Mouse (Mus musculus) forebrain, embryonic 10.5 days (tissue): Measurements from ENCODE around the gene Gcnt3. TPM values are rescaled to one million over a fixed set of nuclear protein-coding genes. Genes with fewer than 3 reads are reported as not detected.
"Not testable (repeated sequence)": the region's sequence is repeated elsewhere in the genome, so short reads cannot be mapped to it uniquely, and the experiment has no call there.

Experiments used
- DNase-seq: peaks from one replicate; pipeline ENCODE4 v3.0.0-alpha.2; 2017; ENCODE audit warnings: low spot score; ENCODE audit errors: extremely low spot score
- H3K27ac ChIP-seq: fragments of 300-500 bp; sonication (generic); 2 replicates; pipeline ENCODE4 v1.5.1; 2016; ENCODE audit warnings: mild to moderate bottlenecking
- H3K27me3 ChIP-seq: fragments of 300-500 bp; sonication (generic); 2 replicates; pipeline ENCODE4 v1.6.1; 2016; ENCODE audit warnings: mild to moderate bottlenecking; ENCODE audit not compliant: poor library complexity, severe bottlenecking
- H3K36me3 ChIP-seq: fragments of 300-500 bp; sonication (generic); replicated peaks from 2 replicates; pipeline ENCODE4 v1.6.1; 2016; ENCODE audit warnings: mild to moderate bottlenecking, moderate library complexity
- H3K4me1 ChIP-seq: fragments of 300-500 bp; sonication (generic); 2 replicates; pipeline ENCODE4 v1.6.1; 2016
- H3K4me3 ChIP-seq: fragments of 300-500 bp; sonication (generic); 2 replicates; pipeline ENCODE4 v1.5.1; 2016; ENCODE audit warnings: mild to moderate bottlenecking, moderate library complexity
- H3K9me3 ChIP-seq: fragments of 300-500 bp; sonication (generic); 2 replicates; pipeline ENCODE4 v1.6.1; 2016; ENCODE audit warnings: mild to moderate bottlenecking, moderate library complexity
- WGBS: fragments of 180-500 bp; shearing (Covaris S2); methylation state at CpG from one replicate; pipeline ENCODE4 v1.1.7; 2016; 5-methylcytosine and 5-hydroxymethylcytosine counted together
- polyA plus RNA-seq: library from polyadenylated mRNA; unstranded; fragments of >200 nt; fragmentation: Nextera tagmentation; extraction: Ambion mirVana; gene quantifications from 2 replicates; pipeline ENCODE4 v1.2.1, GENCODE M21; 2016

Gene Gcnt3
- polyA plus RNA-seq, 1 experiment from 2014 or later = not detected

DNA sequence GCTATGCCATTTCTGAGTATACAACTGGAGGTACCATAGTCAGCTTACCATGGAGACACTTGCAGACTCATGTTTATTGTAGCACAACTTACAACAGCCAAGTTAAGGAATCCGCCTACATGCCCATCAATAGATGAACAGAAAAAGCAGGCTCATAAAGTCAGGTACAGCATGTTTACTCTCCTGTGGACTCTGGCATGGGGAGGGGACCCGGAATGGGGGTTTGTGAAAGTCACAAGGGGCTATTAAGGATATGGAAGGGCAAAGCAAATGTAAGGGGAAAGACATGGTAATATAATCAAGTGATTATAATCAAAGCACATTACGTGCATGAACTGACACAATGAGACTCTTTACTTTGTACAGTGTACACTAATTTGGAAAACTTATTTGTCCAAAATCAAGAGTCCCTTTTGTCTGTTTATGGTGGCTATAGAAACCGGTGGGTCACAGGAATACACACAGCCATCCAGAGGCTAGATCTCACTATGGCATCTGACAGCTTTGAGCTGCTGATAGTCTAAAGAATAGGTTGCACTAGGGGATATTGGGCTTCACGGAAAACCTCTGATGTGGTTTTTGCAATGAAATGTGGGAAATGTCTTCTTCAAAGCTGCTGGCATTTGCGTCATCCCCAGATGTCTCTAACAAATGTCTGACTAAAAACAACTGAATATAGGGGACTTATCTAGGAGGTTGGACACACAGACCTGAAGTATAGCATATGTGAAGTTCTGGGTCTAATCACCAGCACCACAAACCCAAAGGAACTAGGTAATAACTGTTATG lies 1.9 kb upstream of the Gcnt3 start:
- H3K4me3 ChIP-seq = no peak overlapping the region
- H3K36me3 ChIP-seq = no peaks in the 10 kb centered on the region
- H3K27me3 ChIP-seq = no peaks in the 10 kb centered on the region
- WGBS = 87% methylated on average over 6 of the region's 6 CpGs
- H3K4me1 ChIP-seq = no peaks in the 10 kb centered on the region
- no peak overlapping the region for H3K27ac ChIP-seq
- peaks cover 5% of the 10 kb centered on the region; the same call in 1 of the 2 replicates for H3K9me3 ChIP-seq
- no peak for DNase-seq

DNA sequence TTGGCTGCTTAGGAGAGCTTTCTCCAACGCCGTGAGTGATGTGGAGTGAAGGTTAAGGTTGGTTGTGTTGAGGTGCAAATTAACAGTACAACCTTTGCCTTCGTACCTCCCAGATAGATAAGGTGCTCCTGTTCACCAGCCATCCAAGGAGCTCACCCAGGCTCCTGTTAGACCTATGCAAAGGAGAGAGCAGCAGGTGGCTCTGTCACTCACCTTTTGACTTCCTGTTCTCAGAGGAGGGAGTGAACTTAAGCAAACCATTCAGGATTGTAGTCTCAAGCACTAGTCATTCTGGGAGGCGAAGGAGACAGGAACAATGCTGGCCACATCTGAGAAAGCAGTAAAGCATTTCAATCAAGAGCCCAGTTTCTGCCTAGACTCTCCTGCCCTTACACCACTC lies 1.2 kb downstream of the Gcnt3 start:
- WGBS = 79% methylated on average over 4 of the region's 4 CpGs
- Histone ChIP-seq H3K9me3 (peaks cover 5% of the 10 kb centered on the region; the same call in 1 of the 2 replicates), H3K4me3 (no peak overlapping the region), H3K36me3 (no peaks in the 10 kb centered on the region), H3K27me3 (no peaks in the 10 kb centered on the region), H3K4me1 (no peaks in the 10 kb centered on the region), H3K27ac (no peak overlapping the region)
- DNase-seq = no peak

DNA sequence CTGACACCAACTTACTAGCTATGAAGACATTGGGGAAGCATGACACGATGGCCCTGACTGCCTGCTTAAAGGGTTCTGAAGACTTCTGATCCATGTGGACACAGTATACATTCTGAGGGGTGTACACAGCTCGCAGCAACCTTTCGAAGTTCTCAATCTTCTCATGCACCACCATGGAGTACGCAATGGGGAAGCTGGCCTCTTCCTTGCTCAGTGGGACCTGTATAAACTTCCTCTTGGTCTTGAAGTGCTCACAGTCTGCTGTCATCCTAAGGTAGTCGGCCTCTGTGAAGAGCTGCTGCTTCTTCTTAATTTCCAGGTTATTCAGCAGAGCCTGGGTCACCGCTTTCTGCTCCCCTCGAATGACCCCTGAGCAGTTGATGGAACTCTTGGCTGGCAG lies 3.2 kb downstream of the Gcnt3 start:
- Histone ChIP-seq H3K27ac (no peak overlapping the region), H3K36me3 (no peaks in the 10 kb centered on the region), H3K9me3 (peaks cover 5% of the 10 kb centered on the region; the same call in 1 of the 2 replicates), H3K4me1 (no peaks in the 10 kb centered on the region), H3K27me3 (no peaks in the 10 kb centered on the region), H3K4me3 (no peak overlapping the region)
- WGBS = 91% methylated on average over 7 of the region's 7 CpGs
- DNase-seq = no peak

DNA sequence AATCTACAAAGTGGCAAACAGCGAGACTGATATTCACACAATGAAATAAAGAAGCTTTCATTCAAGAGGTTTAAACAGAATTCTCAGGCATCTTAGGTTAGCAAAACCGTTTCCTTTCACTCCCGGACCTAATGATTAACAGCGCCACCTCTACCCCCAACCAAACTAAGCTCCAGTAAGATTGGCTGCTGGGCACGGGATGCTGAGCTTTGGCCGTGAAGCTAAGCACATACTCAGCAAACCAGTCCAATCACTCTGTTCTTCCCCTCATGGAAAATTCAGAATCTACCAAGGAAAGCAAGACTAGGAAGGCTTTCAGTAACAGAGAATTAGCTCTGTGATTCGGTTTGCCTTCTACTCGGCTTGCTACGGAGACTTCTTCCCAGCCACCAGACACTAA lies 4.8 kb downstream of the Gcnt3 start:
- H3K9me3 ChIP-seq = no peaks in the 10 kb centered on the region
- no peaks in the 10 kb centered on the region for H3K4me1 ChIP-seq
- H3K36me3 ChIP-seq = no peaks in the 10 kb centered on the region
- H3K27me3 ChIP-seq = no peaks in the 10 kb centered on the region
- no peak overlapping the region for H3K27ac ChIP-seq
- DNase-seq = no peak
- 79% methylated on average over 9 of the region's 9 CpGs for WGBS
- H3K4me3 ChIP-seq = no peak overlapping the region

DNA sequence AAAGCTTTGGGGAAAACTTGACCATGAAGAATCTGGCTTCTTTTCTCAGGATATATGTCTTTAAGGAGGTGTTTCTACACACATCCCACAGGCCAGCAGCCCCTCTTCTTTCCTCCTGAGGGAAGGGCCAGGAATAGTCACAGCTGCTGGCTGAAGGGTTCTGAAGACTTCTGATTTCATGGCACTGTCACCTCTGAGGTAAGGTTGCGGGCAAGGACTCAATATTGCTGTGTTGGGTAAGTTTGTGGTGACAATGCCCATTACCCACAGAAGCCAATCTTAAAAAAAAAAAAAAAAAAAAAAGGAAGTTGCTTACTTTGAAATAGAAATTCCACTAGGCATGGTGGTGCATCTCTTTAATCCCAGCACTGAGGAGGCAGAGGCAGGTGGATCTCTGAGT lies 5.7 kb downstream of the Gcnt3 start:
- Histone ChIP-seq H3K9me3 (no peaks in the 10 kb centered on the region), H3K27me3 (no peaks in the 10 kb centered on the region), H3K4me3 (no peak overlapping the region), H3K36me3 (no peaks in the 10 kb centered on the region), H3K4me1 (no peaks in the 10 kb centered on the region), H3K27ac (no peak overlapping the region)
- no peak for DNase-seq
- 95% methylated on average over 1 of the region's 1 CpGs for WGBS

DNA sequence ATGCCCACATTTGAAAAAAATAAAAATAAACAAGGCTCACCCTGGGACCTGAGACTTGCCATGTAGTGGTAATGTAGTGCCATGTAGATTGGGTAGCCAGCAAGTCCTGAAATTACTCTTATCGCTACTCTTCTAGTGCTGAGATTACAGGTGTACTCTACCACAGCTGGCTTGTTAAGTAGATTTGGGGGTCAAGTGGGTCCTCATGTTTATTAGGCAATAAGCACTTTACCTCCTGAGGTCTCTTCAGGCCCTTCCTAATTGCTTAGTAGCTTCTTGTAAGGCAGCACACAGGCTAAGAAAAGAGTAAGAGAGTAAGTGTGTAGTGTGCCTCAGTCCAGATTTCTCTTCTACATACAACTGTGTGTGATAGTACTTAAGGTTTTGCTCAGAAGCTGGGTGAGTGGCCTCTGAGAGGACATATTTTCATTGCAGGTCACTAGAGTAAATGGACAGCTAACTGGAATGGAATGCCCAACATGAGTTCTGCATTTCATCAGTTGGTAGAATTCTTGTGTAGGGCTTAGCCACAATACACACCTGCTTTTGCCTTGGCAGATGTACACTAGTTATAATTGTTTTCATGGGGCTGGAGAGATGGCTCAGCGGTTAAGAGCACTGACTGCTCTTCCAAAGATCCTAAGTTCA lies 12.4 kb downstream of the Gcnt3 start:
- H3K4me1 ChIP-seq = no peaks in the 10 kb centered on the region
- no peaks in the 10 kb centered on the region for H3K9me3 ChIP-seq
- H3K4me3 ChIP-seq = no peak overlapping the region
- no peak overlapping the region for H3K27ac ChIP-seq
- 93% methylated on average over 2 of the region's 2 CpGs for WGBS
- peaks cover 24% of the 10 kb centered on the region for H3K36me3 ChIP-seq
- no peaks in the 10 kb centered on the region for H3K27me3 ChIP-seq
- DNase-seq = no peak

DNA sequence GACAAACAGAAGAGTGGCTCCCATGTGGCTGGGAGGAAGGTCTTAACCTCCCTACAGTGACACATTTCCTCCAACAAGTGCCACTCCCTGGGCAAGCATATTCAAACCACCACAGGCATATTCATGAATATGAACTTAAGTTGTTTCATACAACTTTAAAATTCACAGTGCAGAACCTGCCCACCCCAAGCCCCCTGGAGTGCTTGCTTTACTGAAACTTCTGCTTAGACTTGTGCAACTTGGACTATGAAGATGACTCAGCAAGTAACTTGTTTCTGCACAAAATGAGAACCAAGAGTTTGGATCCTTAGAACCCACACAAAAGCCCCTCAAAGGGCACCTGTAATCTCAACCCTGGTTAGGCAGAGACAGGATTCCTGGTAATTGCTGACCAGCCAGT lies 13.2 kb downstream of the Gcnt3 start:
- no peak overlapping the region for H3K27ac ChIP-seq
- peaks cover 32% of the 10 kb centered on the region for H3K36me3 ChIP-seq
- no peak overlapping the region for H3K4me3 ChIP-seq
- H3K27me3 ChIP-seq = no peaks in the 10 kb centered on the region
- DNase-seq = no peak
- no peaks in the 10 kb centered on the region for H3K4me1 ChIP-seq
- H3K9me3 ChIP-seq = no peaks in the 10 kb centered on the region

DNA sequence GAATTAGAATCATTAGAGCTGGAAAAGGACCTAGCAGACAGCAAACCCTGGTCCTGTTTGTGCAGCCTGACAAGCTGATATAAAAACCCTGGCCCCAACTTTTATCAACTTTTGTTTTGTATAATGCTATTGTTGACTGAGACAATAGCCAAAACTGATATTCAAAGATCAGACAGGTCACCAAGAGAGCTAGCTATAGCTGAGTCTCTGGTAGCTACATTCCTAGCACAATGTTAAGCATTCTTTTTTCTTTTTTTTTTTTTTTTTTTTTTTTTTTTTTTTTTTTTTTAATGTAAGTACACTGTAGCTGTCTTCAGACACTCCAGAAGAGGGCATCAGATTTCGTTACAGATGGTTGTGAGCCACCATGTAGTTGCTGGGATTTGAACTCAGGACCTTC lies 14.3 kb downstream of the Gcnt3 start:
- 58% methylated on average over 1 of the region's 1 CpGs for WGBS
- not testable (repeated sequence) for H3K4me3 ChIP-seq, H3K27ac ChIP-seq, H3K9me3 ChIP-seq, H3K27me3 ChIP-seq, DNase-seq, H3K4me1 ChIP-seq
- H3K36me3 ChIP-seq = peaks cover 39% of the 10 kb centered on the region

DNA sequence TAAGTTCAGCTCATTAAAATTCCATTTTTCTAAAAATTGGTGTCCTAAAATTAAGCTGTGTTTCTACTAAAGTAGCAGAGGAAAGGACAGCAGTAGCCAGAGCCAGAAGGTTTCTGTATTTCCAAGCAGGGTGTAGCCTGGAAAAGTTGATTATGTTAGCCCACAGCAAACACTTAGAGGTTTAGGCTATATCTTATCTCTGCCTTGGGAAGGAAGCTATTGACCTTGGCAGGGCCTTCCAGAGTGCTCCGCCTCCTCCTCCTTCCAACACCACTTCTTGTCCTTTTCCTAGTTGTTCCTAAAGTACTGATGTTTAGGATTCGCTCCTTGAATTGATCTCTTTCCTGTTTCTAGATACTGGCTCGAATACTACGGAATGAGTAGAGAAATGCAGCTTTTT lies 15.8 kb downstream of the Gcnt3 start:
- no peak for DNase-seq
- Histone ChIP-seq H3K36me3 (peaks cover 51% of the 10 kb centered on the region), H3K9me3 (no peaks in the 10 kb centered on the region), H3K27me3 (no peaks in the 10 kb centered on the region), H3K4me1 (no peaks in the 10 kb centered on the region), H3K4me3 (no peak overlapping the region), H3K27ac (no peak overlapping the region)
- 96% methylated on average over 4 of the region's 4 CpGs for WGBS

DNA sequence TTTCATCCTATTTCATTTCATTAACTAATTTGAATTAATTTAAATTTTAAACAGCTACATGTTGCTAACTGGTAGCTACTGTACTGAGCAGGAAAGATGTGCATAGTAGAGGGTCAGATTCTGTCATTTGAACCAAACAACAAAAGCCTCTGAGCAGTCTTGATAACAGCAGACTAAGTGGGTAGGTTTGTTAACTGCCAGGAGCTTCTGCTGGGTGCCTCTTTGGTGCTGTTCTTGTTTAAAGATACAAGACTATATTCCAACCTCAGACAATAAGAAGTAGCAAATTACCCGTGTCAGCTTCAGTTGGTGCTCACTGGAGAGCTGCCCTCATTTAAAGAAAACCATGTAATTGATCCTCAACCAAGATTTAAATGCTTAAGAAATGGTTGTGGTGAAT lies 16.3 kb downstream of the Gcnt3 start:
- DNase-seq = no peak
- Histone ChIP-seq H3K36me3 (peaks cover 55% of the 10 kb centered on the region), H3K27ac (no peak overlapping the region), H3K4me1 (no peaks in the 10 kb centered on the region), H3K27me3 (no peaks in the 10 kb centered on the region), H3K9me3 (no peaks in the 10 kb centered on the region), H3K4me3 (no peak overlapping the region)
- 81% methylated on average over 1 of the region's 1 CpGs for WGBS

DNA sequence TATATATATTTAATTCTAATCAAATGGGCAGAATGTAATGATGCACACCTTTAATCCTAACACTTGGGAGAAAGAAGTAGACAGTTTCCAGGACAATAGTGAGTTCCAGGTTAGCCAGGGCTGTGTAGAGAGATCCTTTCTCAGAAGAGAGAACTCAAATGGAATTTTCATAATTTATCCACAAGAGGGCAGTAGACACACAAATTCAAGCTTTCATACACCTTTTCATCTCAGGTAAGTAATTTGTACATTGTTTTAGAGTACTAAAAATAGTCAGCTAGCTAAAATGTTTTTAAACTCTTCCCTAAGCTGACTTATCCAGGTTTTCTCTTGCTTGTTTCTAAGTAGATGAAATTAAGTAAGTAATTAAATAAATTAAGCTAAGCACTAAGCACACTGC lies 19.0 kb downstream of the Gcnt3 start:
- Histone ChIP-seq H3K4me3 (no peak overlapping the region), H3K9me3 (no peaks in the 10 kb centered on the region), H3K27me3 (no peaks in the 10 kb centered on the region), H3K36me3 (peaks cover 68% of the 10 kb centered on the region), H3K27ac (no peak overlapping the region), H3K4me1 (peaks cover 9% of the 10 kb centered on the region)
- no peak for DNase-seq

DNA sequence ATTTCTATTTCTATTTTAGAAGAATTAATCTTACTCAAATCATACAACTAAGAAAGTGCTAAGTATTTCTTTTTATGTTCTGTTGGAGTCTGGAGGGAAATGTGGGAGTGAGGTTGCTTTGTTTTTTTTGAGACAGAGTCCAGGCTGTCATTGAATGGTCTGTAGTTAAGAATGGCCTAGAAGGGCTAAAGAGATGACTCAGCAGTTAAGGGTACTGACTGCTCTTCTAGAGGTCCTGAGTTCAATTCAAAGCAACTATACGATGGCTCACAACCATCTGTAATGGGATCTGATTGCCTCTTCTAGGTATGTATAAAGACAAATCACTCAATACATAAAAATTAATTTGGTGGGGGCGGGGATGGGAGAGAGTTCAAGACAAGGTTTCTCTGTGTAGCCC lies 22.3 kb downstream of the Gcnt3 start:
- WGBS = 90% methylated on average over 2 of the region's 2 CpGs
- DNase-seq = no peak
- H3K4me1 ChIP-seq = peaks cover 21% of the 10 kb centered on the region
- H3K4me3 ChIP-seq = no peak overlapping the region
- H3K27me3 ChIP-seq = no peaks in the 10 kb centered on the region
- peaks cover 50% of the 10 kb centered on the region for H3K36me3 ChIP-seq
- no peaks in the 10 kb centered on the region for H3K9me3 ChIP-seq
- no peak overlapping the region for H3K27ac ChIP-seq

DNA sequence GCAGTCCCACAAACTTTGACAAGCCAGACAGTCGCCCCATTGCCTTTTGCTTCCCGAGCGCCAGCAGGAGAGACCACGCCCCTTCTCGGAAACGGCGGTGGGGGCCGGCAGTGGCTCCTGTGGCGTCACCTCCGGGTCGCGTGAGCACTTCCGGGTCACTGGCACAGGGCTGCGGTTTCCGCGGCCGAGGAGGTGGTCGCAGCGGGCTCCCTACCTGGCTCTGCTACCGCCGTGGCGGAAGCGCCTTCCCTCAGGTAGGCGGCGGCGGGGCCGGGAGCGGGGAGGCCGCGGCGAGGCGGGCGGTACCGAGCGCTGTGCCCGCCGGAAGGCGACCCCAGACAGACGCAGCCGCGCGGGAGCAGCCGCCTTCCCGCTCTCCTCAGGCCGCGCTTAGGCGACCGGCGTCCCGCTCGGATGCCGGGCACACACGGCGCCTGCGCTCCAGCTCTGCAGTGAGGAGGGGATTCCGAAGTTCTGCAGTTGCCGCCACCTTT lies 25.4 kb downstream of the Gcnt3 start, which contains the start of gene Gtf2a2:
Gtf2a2 (plus strand) TSS at position 143 of the 494 bp plus-strand sequence.
- 0% methylated on average over 55 of the region's 57 CpGs for WGBS
- peaks cover 57% of the 10 kb centered on the region for H3K36me3 ChIP-seq

More for the DNA sequence above, 25.4 kb downstream of the Gcnt3 start, which contains the start of gene Gtf2a2:
- peaks cover 21% of the 10 kb centered on the region for H3K4me1 ChIP-seq
- peak within 1 kb of the TSS; percentile 93 for H3K4me3 ChIP-seq
- no peaks in the 10 kb centered on the region for H3K9me3 ChIP-seq
- DNase-seq = peak; percentile 93
- no peaks in the 10 kb centered on the region for H3K27me3 ChIP-seq
- peak within 1 kb of the TSS; percentile 97 for H3K27ac ChIP-seq
